Mouse (Mus musculus) MEL (cell line): ENCODE measurements around the gene Defb36. TPM values are rescaled to one million over a fixed set of nuclear protein-coding genes. Genes with fewer than 3 reads are reported as not detected.

Experiments
- DNase-seq: peaks from one replicate; pipeline ENCODE4 v3.0.0; 2011; ENCODE audit warnings: low read depth, low spot score
- H3K27ac ChIP-seq: 2 replicates; pipeline ENCODE4 v1.5.1; 2012; ENCODE audit warnings: low read depth, mild to moderate bottlenecking, control low read depth, low read length, moderate library complexity; ENCODE audit not compliant: control insufficient read depth
- H3K27me3 ChIP-seq, 2 experiments: fragments of 150-350 bp in 1 of 2; sonication (generic) in 1 of 2; 2 replicates each; pipeline ENCODE4 v1.6.1; 2012; ENCODE audit warnings: low read length in 2 of 2, mild to moderate bottlenecking in 2 of 2, improper control_type of control experiment in 1 of 2, moderate library complexity in 1 of 2; ENCODE audit not compliant: insufficient read depth in 2 of 2, control insufficient read depth in 1 of 2
- H3K36me3 ChIP-seq, 2 experiments: 2 replicates each; pipeline ENCODE4 v1.6.1; 2012 to 2014; ENCODE audit warnings: low read length in 2 of 2, improper control_type of control experiment in 1 of 2, inconsistent platforms in 1 of 2, mild to moderate bottlenecking in 1 of 2; ENCODE audit not compliant: insufficient read depth in 2 of 2, control insufficient read depth in 1 of 2
- H3K4me1 ChIP-seq, 2 experiments: fragments of 150-350 bp in 1 of 2; sonication (generic) in 1 of 2; 2 replicates each; pipeline ENCODE4 v1.6.1; 2012; ENCODE audit warnings: low read length in 2 of 2, improper control_type of control experiment in 1 of 2, mild to moderate bottlenecking in 1 of 2; ENCODE audit not compliant: insufficient read depth in 2 of 2, control insufficient read depth in 1 of 2
- H3K4me3 ChIP-seq, 2 experiments: fragments of 150-350 bp in 1 of 2; sonication (generic) in 1 of 2; 2 replicates each; pipeline ENCODE4 v1.5.1; 2012; ENCODE audit warnings: low read depth in 2 of 2, low read length in 2 of 2, mild to moderate bottlenecking in 2 of 2, moderate library complexity in 2 of 2, control low read depth in 1 of 2, improper control_type of control experiment in 1 of 2; ENCODE audit not compliant: control insufficient read depth in 1 of 2, insufficient read depth in 1 of 2
- H3K79me2 ChIP-seq: 2 replicates; pipeline ENCODE4 v1.6.1; 2012; ENCODE audit warnings: mild to moderate bottlenecking, low read length, moderate library complexity; ENCODE audit not compliant: control insufficient read depth, poor library complexity, insufficient read depth
- H3K9ac ChIP-seq: 2 replicates; pipeline ENCODE4 v1.6.1; 2012; ENCODE audit warnings: low read depth, mild to moderate bottlenecking, control low read depth, low read length, moderate library complexity; ENCODE audit not compliant: control insufficient read depth, poor library complexity, severe bottlenecking
- H3K9me3 ChIP-seq: fragments of 150-350 bp; sonication (generic); replicated peaks from 2 replicates; pipeline ENCODE4 v1.6.1; 2012; ENCODE audit warnings: mild to moderate bottlenecking, low read length, improper control_type of control experiment, moderate library complexity; ENCODE audit not compliant: insufficient read depth
- CHD2 ChIP-seq: IDR thresholded peaks from 2 replicates; pipeline ENCODE4 v1.6.1; 2011; ENCODE audit warnings: low read length, improper control_type of control experiment
- CTCF ChIP-seq, 3 experiments: IDR thresholded peaks in 2 of 3; conservative IDR thresholded peaks in 1 of 3; 2 replicates each; pipeline ENCODE4 v1.5.1; 2011 to 2012; ENCODE audit warnings: low read length in 3 of 3, low read depth in 2 of 3, mild to moderate bottlenecking in 2 of 3, improper control_type of control experiment in 1 of 3, inconsistent platforms in 1 of 3, mixed read lengths in 1 of 3, moderate library complexity in 1 of 3; ENCODE audit not compliant: control insufficient read depth in 1 of 3, insufficient read depth in 1 of 3, poor library complexity in 1 of 3, severe bottlenecking in 1 of 3
- ELF1 ChIP-seq: IDR thresholded peaks from 2 replicates; pipeline ENCODE4 v1.6.1; 2014; ENCODE audit warnings: low read depth, mild to moderate bottlenecking, inconsistent platforms, low read length, improper control_type of control experiment, moderate library complexity
- ETS1 ChIP-seq: IDR thresholded peaks from 2 replicates; pipeline ENCODE4 v1.6.1; 2012; ENCODE audit warnings: low read depth, mild to moderate bottlenecking, inconsistent platforms, low read length, improper control_type of control experiment, moderate library complexity
- GABPA ChIP-seq: IDR thresholded peaks from 2 replicates; pipeline ENCODE4 v1.6.1; 2012; ENCODE audit warnings: low read depth, mild to moderate bottlenecking, inconsistent platforms, low read length, improper control_type of control experiment, moderate library complexity
- GATA1 ChIP-seq: IDR thresholded peaks from 2 replicates; pipeline ENCODE4 v1.6.1; 2011; ENCODE audit warnings: low read depth, low read length, improper control_type of control experiment
- JUND ChIP-seq: IDR thresholded peaks from 2 replicates; pipeline ENCODE4 v1.6.1; 2011; ENCODE audit warnings: low read depth, mild to moderate bottlenecking, improper control_type of control experiment, low read length
- KAT2A ChIP-seq: conservative IDR thresholded peaks from 2 replicates; pipeline ENCODE4 v1.6.1; 2012; ENCODE audit warnings: low read depth, low read length, improper control_type of control experiment, inconsistent platforms
- MAFK ChIP-seq: IDR thresholded peaks from 2 replicates; pipeline ENCODE4 v1.6.1; 2011; ENCODE audit warnings: low read depth, mild to moderate bottlenecking, low read length, improper control_type of control experiment, borderline replicate concordance
- MAX ChIP-seq: IDR thresholded peaks from 2 replicates; pipeline ENCODE4 v1.6.1; 2011; ENCODE audit warnings: low read length, improper control_type of control experiment
- MYB ChIP-seq: IDR thresholded peaks from 2 replicates; pipeline ENCODE4 v1.6.1; 2011; ENCODE audit warnings: mild to moderate bottlenecking, low read depth, low read length, improper control_type of control experiment
- MYC ChIP-seq: IDR thresholded peaks from 2 replicates; pipeline ENCODE4 v1.6.1; 2011; ENCODE audit warnings: low read depth, mild to moderate bottlenecking, low read length, improper control_type of control experiment, moderate library complexity
- NELFE ChIP-seq: IDR thresholded peaks from 2 replicates; pipeline ENCODE4 v1.6.1; 2011; ENCODE audit warnings: low read depth, low read length, improper control_type of control experiment
- NRF1 ChIP-seq: IDR thresholded peaks from 2 replicates; pipeline ENCODE4 v1.6.1; 2014; ENCODE audit warnings: low read depth, mild to moderate bottlenecking, inconsistent platforms, low read length, improper control_type of control experiment, moderate library complexity; ENCODE audit not compliant: poor library complexity, insufficient read depth, severe bottlenecking
- POLR2AphosphoS2 ChIP-seq: IDR thresholded peaks from 2 replicates; pipeline ENCODE4 v1.6.1; 2011; ENCODE audit warnings: low read length, improper control_type of control experiment
- POLR2AphosphoS5 ChIP-seq: IDR thresholded peaks from 2 replicates; pipeline ENCODE4 v1.6.1; 2012; ENCODE audit warnings: low read depth, borderline replicate concordance, mild to moderate bottlenecking, inconsistent platforms, low read length, moderate library complexity, mixed read lengths
- RAD21 ChIP-seq: IDR thresholded peaks from 2 replicates; pipeline ENCODE4 v1.6.1; 2011; ENCODE audit warnings: mild to moderate bottlenecking, low read depth, low read length, improper control_type of control experiment
- SMC3 ChIP-seq: IDR thresholded peaks from 2 replicates; pipeline ENCODE4 v1.6.1; 2011; ENCODE audit warnings: low read depth, low read length, improper control_type of control experiment
- TBP ChIP-seq: IDR thresholded peaks from 2 replicates; pipeline ENCODE4 v1.8.0; 2011; ENCODE audit warnings: low read depth, low read length, improper control_type of control experiment
- UBTF ChIP-seq: IDR thresholded peaks from 2 replicates; pipeline ENCODE4 v1.6.1; 2012; ENCODE audit warnings: low read depth, mild to moderate bottlenecking, inconsistent platforms, low read length, improper control_type of control experiment, moderate library complexity, borderline replicate concordance; ENCODE audit not compliant: insufficient read depth
- USF2 ChIP-seq, 2 experiments: IDR thresholded peaks; 2 replicates each; pipeline ENCODE4 v1.6.1; 2011 to 2012; ENCODE audit warnings: improper control_type of control experiment in 2 of 2, low read length in 2 of 2, borderline replicate concordance in 1 of 2, inconsistent platforms in 1 of 2, low read depth in 1 of 2, mild to moderate bottlenecking in 1 of 2; ENCODE audit not compliant: insufficient read depth in 1 of 2
- ZC3H11A ChIP-seq: IDR thresholded peaks from 2 replicates; pipeline ENCODE4 v1.6.1; 2012; ENCODE audit warnings: low read depth, mild to moderate bottlenecking, inconsistent platforms, low read length, improper control_type of control experiment
- ZKSCAN1 ChIP-seq: IDR thresholded peaks from 2 replicates; pipeline ENCODE4 v1.6.1; 2012; ENCODE audit warnings: low read depth, mild to moderate bottlenecking, inconsistent platforms, low read length, improper control_type of control experiment, moderate library complexity
- ZNF384 ChIP-seq: IDR thresholded peaks from 2 replicates; pipeline ENCODE4 v1.6.1; 2012; ENCODE audit warnings: low read depth, mild to moderate bottlenecking, inconsistent platforms, low read length, improper control_type of control experiment
- polyA plus RNA-seq, 2 experiments: library from polyadenylated mRNA; stranded (reverse) in 1 of 2; unstranded in 1 of 2; fragments of >175 nt in 1 of 2; fragments of >200 nt in 1 of 2; gene quantifications; 2 replicates each; pipeline versions ENCODE4 v1.2.1 to v1.2.4; 2012; ENCODE audit warnings: low replicate concordance in 2 of 2, low read depth in 1 of 2; ENCODE audit not compliant: insufficient read length in 2 of 2, insufficient read depth in 1 of 2, missing spikeins in 1 of 2
- total RNA-seq: library from RNA; depleted of rRNA; stranded (reverse); fragments of 300-350 nt; gene quantifications from 2 replicates; pipeline ENCODE4 v1.2.3, GENCODE M21; 2012

Gene Defb36
- total and polyA plus RNA-seq, 3 experiments = not detected

GRCm38 (mm10) chr2:152615563-152615962 lies 11.4 kb downstream of the Defb36 start:
- no peaks in the 10 kb centered on the region for H3K79me2 ChIP-seq
- peak; percentile 82 for DNase-seq
- H3K4me1 ChIP-seq = no peaks in the 10 kb centered on the region; a peak in 1 of 4 replicates
- no peak overlapping the region for H3K27ac ChIP-seq
- TF ChIP-seq POLR2AphosphoS2 (no peak), CHD2 (no peak), NELFE (no peak), JUND (0 out of 2 replicates have a peak, but pooled peaks have one; percentile 17), ELF1 (no peak), MYC (no peak), ZC3H11A (peak; percentile 64), POLR2AphosphoS5 (no peak), ETS1 (no peak), SMC3 (peak; percentile 74), CTCF (IDR thresholded peaks at IDR 0.05 in 2 of 3, conservative IDR thresholded peaks at IDR 0.05 in 1 of 3; ENCODE audit: control insufficient read depth in 1 of 3, insufficient read depth in 1 of 3, low read depth in 2 of 3, low read length in 3 of 3, poor library complexity in 1 of 3, severe bottlenecking in 1 of 3) (peak; percentile 76 to 93 (median 83)), ZKSCAN1 (no peak), USF2 (IDR thresholded peaks at IDR 0.05; ENCODE audit: borderline replicate concordance in 1 of 2, insufficient read depth in 1 of 2, low read depth in 1 of 2, low read length in 2 of 2) (no peak), RAD21 (peak; percentile 92), NRF1 (no peak), KAT2A (no peak), MAFK (no peak), GABPA (no peak), MYB (no peak), GATA1 (no peak), UBTF (no peak), MAX (no peak), TBP (no peak), ZNF384 (no peak)
- H3K4me3 ChIP-seq = no peak overlapping the region
- H3K36me3 ChIP-seq = no peaks in the 10 kb centered on the region
- peaks cover 0 to 1% of the 10 kb centered on the region in 2 experiments; a peak in 1 of 4 replicates for H3K27me3 ChIP-seq
- H3K9ac ChIP-seq = no peak overlapping the region
- H3K9me3 ChIP-seq = no peaks in the 10 kb centered on the region
